Mouse (Mus musculus): ENCODE results near the gene Susd1. TPM values are rescaled to one million over a fixed set of nuclear protein-coding genes. Genes with fewer than 3 reads are reported as not detected.
A peak's percentile ranks its signal among the peaks of the same experiment; 100 is the strongest.

Gene Susd1
- polyA plus RNA-seq, 1 experiment = 9.7 TPM

- Histone ChIP-seq H3K36me3 (ENCODE audit: control insufficient read depth, insufficient read depth, low read length, poor library complexity, severe bottlenecking) (no peaks in the 10 kb centered on the region), H3K9ac (ENCODE audit: low read depth, poor library complexity, severe bottlenecking) (no peak overlapping the region), H3K4me1 (ENCODE audit: control insufficient read depth, insufficient read depth, low read length) (no peaks in the 10 kb centered on the region), H3K27me3 (ENCODE audit: control insufficient read depth, insufficient read depth, low read length, poor library complexity, severe bottlenecking) (no peaks in the 10 kb centered on the region), H3K4me3 (ENCODE audit: low read depth, low read length) (no peak overlapping the region), H3K9me3 (replicated peaks; ENCODE audit: control insufficient read depth, insufficient read depth, low read length, poor library complexity, severe bottlenecking) (no peaks in the 10 kb centered on the region), H3K27ac (ENCODE audit: insufficient read depth, low read length) (no peak overlapping the region)
- TF ChIP-seq EP300 (IDR thresholded peaks at IDR 0.05; ENCODE audit: insufficient read depth, low read depth, low read length) (no peak), POLR2A (IDR thresholded peaks at IDR 0.05; ENCODE audit: insufficient read depth, low read length) (no peak), CTCF (IDR thresholded peaks at IDR 0.05; ENCODE audit: low read depth, low read length) (no peak)
These were observed 54.6 kb downstream of the Susd1 start for GRCm38 (mm10) chr4:59383791-59384190.

DNA sequence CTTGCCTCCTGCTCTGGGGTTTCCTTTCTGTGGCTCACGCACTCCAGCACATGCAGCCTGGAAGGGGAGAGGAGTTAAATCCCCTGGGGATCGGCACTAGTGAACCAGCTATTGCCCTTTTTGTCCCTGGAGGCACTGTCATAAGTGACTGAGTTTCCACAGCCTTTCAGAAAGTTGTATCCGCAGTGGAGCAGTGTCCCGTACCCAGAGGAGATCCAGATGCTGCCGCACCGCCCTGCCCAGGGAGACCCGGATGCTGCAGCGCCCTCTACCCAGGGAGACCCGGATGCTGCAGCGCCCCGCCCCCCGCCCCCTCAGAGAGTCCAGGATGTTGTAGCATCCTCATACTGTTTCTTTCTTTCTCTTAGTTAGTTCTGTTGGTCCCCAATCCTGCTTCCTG lies 56.3 kb downstream of the Susd1 start:
- no peaks in the 10 kb centered on the region for H3K9me3 ChIP-seq (replicated peaks; ENCODE audit: control insufficient read depth, insufficient read depth, low read length, poor library complexity, severe bottlenecking)
- H3K4me3 ChIP-seq (ENCODE audit: low read depth, low read length) = peak overlapping the region; percentile 39
- TF ChIP-seq CTCF (IDR thresholded peaks at IDR 0.05; ENCODE audit: low read depth, low read length) = peak; percentile 25
- no peak for TF ChIP-seq EP300 (IDR thresholded peaks at IDR 0.05; ENCODE audit: insufficient read depth, low read depth, low read length)
- TF ChIP-seq POLR2A (IDR thresholded peaks at IDR 0.05; ENCODE audit: insufficient read depth, low read length) = no peak
- no peaks in the 10 kb centered on the region for H3K27me3 ChIP-seq (ENCODE audit: control insufficient read depth, insufficient read depth, low read length, poor library complexity, severe bottlenecking)
- no peak overlapping the region for H3K27ac ChIP-seq (ENCODE audit: insufficient read depth, low read length)
- H3K36me3 ChIP-seq (ENCODE audit: control insufficient read depth, insufficient read depth, low read length, poor library complexity, severe bottlenecking) = no peaks in the 10 kb centered on the region
- no peaks in the 10 kb centered on the region for H3K4me1 ChIP-seq (ENCODE audit: control insufficient read depth, insufficient read depth, low read length)
- peak overlapping the region; percentile 20; the same call in 1 of the 2 replicates for H3K9ac ChIP-seq (ENCODE audit: low read depth, poor library complexity, severe bottlenecking)

DNA sequence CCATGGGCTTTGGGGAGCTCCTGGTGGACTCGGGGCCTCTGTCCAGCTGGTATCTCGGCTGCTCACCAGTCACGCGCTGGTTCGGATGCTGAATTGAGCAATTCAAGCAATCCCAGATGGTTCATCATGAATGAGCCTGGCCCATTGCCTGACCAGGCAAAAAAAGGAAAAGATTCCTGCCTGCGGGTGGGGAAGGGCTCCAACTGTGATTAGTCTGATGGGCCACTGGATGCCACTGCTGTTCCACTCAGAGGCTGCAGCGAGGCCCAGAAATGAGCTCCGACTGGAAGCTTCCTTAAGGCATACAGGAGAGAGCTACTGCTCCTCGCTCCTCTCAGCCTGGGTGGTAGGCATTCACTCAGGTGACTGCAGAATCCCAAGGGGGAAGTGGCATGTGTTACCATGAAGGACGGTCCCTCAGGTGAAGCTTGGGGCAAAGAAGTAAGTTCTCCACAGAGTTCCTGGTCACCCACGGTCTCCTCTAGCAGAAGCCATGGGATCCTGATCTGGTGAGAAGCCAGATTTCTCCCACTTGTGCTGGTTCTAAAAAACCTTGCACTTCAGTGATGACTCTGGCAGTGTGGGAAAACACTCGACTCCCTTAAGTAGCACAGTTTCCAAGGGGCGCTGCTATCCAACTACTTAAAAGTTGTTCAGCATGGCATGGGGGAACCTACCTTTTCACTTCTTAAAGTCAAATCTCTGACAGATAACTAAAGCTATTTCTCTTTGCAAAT lies 57.3 kb downstream of the Susd1 start:
- H3K4me1 ChIP-seq (ENCODE audit: control insufficient read depth, insufficient read depth, low read length) = no peaks in the 10 kb centered on the region
- H3K9me3 ChIP-seq (replicated peaks; ENCODE audit: control insufficient read depth, insufficient read depth, low read length, poor library complexity, severe bottlenecking) = no peaks in the 10 kb centered on the region
- no peaks in the 10 kb centered on the region for H3K36me3 ChIP-seq (ENCODE audit: control insufficient read depth, insufficient read depth, low read length, poor library complexity, severe bottlenecking)
- TF ChIP-seq EP300 (IDR thresholded peaks at IDR 0.05; ENCODE audit: insufficient read depth, low read depth, low read length) (no peak), CTCF (IDR thresholded peaks at IDR 0.05; ENCODE audit: low read depth, low read length) (peak; percentile 48)
- H3K27me3 ChIP-seq (ENCODE audit: control insufficient read depth, insufficient read depth, low read length, poor library complexity, severe bottlenecking) = no peaks in the 10 kb centered on the region
- H3K9ac ChIP-seq (ENCODE audit: low read depth, poor library complexity, severe bottlenecking) = no peak overlapping the region
- no peak overlapping the region for H3K27ac ChIP-seq (ENCODE audit: insufficient read depth, low read length)
- no peak overlapping the region for H3K4me3 ChIP-seq (ENCODE audit: low read depth, low read length)

DNA sequence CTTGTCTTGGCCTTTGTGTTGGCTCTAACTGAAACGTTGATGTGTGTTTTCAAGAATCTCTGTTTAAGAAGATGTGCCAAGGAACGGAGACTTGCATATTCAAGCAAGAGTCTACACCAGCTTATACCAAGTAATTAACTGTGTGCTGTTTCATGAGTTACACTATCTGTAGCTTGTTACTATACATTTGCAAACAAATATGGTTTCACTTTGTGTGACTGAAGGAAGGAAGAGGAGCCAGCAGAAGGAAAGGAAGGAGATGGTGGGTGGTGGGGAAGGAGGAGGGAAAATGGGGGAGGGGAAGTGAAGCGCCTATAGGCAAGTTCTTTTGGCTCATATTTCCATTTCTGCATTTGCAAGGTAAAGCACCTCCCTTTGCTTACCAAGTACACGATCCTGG lies 58.0 kb downstream of the Susd1 start:
- TF ChIP-seq POLR2A (IDR thresholded peaks at IDR 0.05; ENCODE audit: insufficient read depth, low read length) (no peak), CTCF (IDR thresholded peaks at IDR 0.05; ENCODE audit: low read depth, low read length) (no peak), EP300 (IDR thresholded peaks at IDR 0.05; ENCODE audit: insufficient read depth, low read depth, low read length) (no peak)
- Histone ChIP-seq H3K27ac (ENCODE audit: insufficient read depth, low read length) (no peak overlapping the region), H3K27me3 (ENCODE audit: control insufficient read depth, insufficient read depth, low read length, poor library complexity, severe bottlenecking) (no peaks in the 10 kb centered on the region), H3K9me3 (replicated peaks; ENCODE audit: control insufficient read depth, insufficient read depth, low read length, poor library complexity, severe bottlenecking) (no peaks in the 10 kb centered on the region), H3K36me3 (ENCODE audit: control insufficient read depth, insufficient read depth, low read length, poor library complexity, severe bottlenecking) (no peaks in the 10 kb centered on the region), H3K9ac (ENCODE audit: low read depth, poor library complexity, severe bottlenecking) (no peak overlapping the region), H3K4me3 (ENCODE audit: low read depth, low read length) (no peak overlapping the region), H3K4me1 (ENCODE audit: control insufficient read depth, insufficient read depth, low read length) (no peaks in the 10 kb centered on the region)

GRCm38 (mm10) chr4:59379876-59380275 lies 58.6 kb downstream of the Susd1 start:
- no peaks in the 10 kb centered on the region for H3K4me1 ChIP-seq (ENCODE audit: control insufficient read depth, insufficient read depth, low read length)
- TF ChIP-seq POLR2A (IDR thresholded peaks at IDR 0.05; ENCODE audit: insufficient read depth, low read length) = no peak
- TF ChIP-seq CTCF (IDR thresholded peaks at IDR 0.05; ENCODE audit: low read depth, low read length) = no peak
- TF ChIP-seq EP300 (IDR thresholded peaks at IDR 0.05; ENCODE audit: insufficient read depth, low read depth, low read length) = no peak
- no peaks in the 10 kb centered on the region for H3K27me3 ChIP-seq (ENCODE audit: control insufficient read depth, insufficient read depth, low read length, poor library complexity, severe bottlenecking)
- H3K9me3 ChIP-seq (replicated peaks; ENCODE audit: control insufficient read depth, insufficient read depth, low read length, poor library complexity, severe bottlenecking) = no peaks in the 10 kb centered on the region
- no peak overlapping the region for H3K27ac ChIP-seq (ENCODE audit: insufficient read depth, low read length)
- no peaks in the 10 kb centered on the region for H3K36me3 ChIP-seq (ENCODE audit: control insufficient read depth, insufficient read depth, low read length, poor library complexity, severe bottlenecking)
- no peak overlapping the region for H3K4me3 ChIP-seq (ENCODE audit: low read depth, low read length)
- H3K9ac ChIP-seq (ENCODE audit: low read depth, poor library complexity, severe bottlenecking) = no peak overlapping the region

DNA sequence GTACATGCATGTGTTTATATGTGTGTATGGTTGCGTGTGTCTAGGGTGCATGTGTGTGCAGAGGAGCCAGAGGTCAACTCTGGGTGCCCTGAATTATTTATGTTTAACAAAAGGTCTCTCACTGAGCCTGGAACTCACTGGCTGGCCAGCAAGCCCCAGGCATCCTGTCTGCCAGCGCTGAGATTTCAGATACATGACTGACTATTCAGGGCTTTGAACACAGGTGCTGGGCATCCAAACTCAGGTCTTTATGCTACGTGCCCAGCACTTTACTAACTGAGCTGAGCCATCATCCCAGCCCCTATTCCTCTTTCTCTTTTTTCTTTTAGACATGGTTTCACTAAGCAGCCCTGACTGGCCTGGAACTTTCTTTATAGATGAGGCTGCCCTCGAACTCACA lies 59.8 kb downstream of the Susd1 start:
- H3K27me3 ChIP-seq (ENCODE audit: control insufficient read depth, insufficient read depth, low read length, poor library complexity, severe bottlenecking) = no peaks in the 10 kb centered on the region
- no peak overlapping the region for H3K27ac ChIP-seq (ENCODE audit: insufficient read depth, low read length)
- no peaks in the 10 kb centered on the region for H3K9me3 ChIP-seq (replicated peaks; ENCODE audit: control insufficient read depth, insufficient read depth, low read length, poor library complexity, severe bottlenecking)
- H3K4me1 ChIP-seq (ENCODE audit: control insufficient read depth, insufficient read depth, low read length) = no peaks in the 10 kb centered on the region
- no peak overlapping the region for H3K9ac ChIP-seq (ENCODE audit: low read depth, poor library complexity, severe bottlenecking)
- no peaks in the 10 kb centered on the region for H3K36me3 ChIP-seq (ENCODE audit: control insufficient read depth, insufficient read depth, low read length, poor library complexity, severe bottlenecking)
- TF ChIP-seq CTCF (IDR thresholded peaks at IDR 0.05; ENCODE audit: low read depth, low read length) (no peak), POLR2A (IDR thresholded peaks at IDR 0.05; ENCODE audit: insufficient read depth, low read length) (no peak), EP300 (IDR thresholded peaks at IDR 0.05; ENCODE audit: insufficient read depth, low read depth, low read length) (no peak)
- H3K4me3 ChIP-seq (ENCODE audit: low read depth, low read length) = no peak overlapping the region
